Mouse (Mus musculus): ENCODE results near the gene Rbm8a. TPM values are rescaled to one million over a fixed set of nuclear protein-coding genes. Genes with fewer than 3 reads are reported as not detected.
"Not testable (repeated sequence)": the region's sequence is repeated elsewhere in the genome, so short reads cannot be mapped to it uniquely, and the experiment has no call there.

Gene Rbm8a
- total RNA-seq, 2 experiments from 2014 or later, result 67.3 to 77.2 TPM

- DNase-seq (ENCODE audit: low spot score in 2 of 2), result peak in 1 of 2 experiments; percentile 59
These were observed 27.6 kb upstream of the Rbm8a start for GRCm38 (mm10) chr3:96601941-96602703.

DNA sequence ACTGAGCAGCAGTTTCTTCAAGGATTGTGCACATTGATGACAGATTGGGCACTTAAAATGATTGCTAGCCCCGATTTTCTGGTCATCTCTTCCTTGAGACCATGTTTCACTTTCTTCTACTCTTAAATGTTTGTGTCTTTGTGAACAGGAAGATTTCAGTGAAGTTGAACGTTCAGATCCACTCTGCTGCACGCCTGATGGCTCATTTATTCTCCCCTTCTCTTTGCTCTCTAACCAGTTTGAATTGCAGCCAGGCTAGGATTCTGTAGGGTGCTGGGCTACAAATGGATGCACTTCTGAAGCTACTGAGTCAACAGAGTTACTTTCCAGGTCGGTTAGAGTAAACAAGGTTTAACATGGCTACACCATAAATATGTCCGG, 27.0 kb upstream of the Rbm8a start:
- no peak for DNase-seq (ENCODE audit: low spot score in 2 of 2)

DNA sequence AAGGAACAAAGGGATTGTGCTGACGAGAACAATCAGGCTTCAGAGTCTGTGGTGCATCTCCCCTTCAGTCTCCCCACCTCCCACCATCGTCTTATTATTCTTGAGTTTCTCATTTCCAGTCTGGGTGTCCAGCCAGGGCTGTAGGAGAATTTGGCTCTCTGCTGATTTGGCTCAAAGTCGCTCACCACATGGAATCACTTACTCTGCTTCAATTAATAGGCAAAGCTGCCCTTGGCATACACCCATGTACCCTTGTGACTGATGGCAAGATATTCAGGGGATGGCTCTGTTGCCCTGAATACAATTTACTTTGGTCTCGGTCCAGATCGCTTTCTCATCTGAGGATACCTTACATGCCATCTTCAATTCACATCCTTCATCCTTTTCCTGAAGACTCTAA, 26.4 kb upstream of the Rbm8a start:
- no peak for DNase-seq (ENCODE audit: low spot score in 2 of 2)

DNA sequence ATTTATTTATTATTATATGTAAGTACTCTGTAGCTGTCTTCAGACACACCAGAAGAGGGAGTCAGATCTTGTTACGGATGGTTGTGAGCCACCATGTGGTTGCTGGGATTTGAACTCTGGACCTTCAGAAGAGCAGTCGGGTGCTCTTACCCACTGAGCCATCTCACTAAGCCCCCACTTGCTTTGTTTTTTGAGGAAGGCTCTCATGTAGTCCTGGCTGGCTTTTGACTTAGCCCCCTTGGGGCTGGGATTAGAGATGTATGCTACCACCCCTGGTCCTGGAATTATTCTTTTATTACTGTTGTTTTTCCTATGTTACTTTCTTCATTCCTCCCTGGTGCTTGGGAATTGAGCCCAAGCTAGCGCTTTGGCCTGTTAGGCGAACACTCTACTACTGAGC, 23.7 kb upstream of the Rbm8a start:
- DNase-seq (ENCODE audit: low spot score in 2 of 2), result not testable (repeated sequence)

GRCm38 (mm10) chr3:96606618-96607017, 23.1 kb upstream of the Rbm8a start:
- DNase-seq (ENCODE audit: low spot score in 2 of 2), result no peak

GRCm38 (mm10) chr3:96617941-96618340, 11.8 kb upstream of the Rbm8a start:
- no peak for DNase-seq (ENCODE audit: low spot score in 2 of 2)

DNA sequence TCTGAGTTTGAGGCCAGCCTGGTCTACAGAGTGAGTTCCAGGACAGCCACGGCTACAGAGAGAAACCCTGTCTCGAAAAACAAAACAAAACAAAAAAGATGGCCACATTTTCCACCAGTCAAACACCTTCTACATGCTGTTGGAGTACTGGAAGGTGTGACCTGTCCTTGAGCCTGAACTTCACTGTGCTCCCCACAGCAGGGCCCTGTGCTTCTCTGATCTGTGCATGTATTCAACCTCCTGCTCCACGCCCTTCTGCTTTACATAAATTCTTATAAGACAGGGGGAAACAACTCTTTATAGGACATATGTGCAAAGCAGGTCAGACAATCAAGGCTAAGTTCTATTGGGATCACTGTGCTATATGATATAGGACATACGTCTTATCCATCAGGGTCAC, 6.5 kb upstream of the Rbm8a start:
- DNase-seq (ENCODE audit: low spot score in 2 of 2), result no peak

GRCm38 (mm10) chr3:96632058-96632457, 2.3 kb downstream of the Rbm8a start:
- DNase-seq (ENCODE audit: low spot score in 2 of 2), result no peak

- DNase-seq (ENCODE audit: low spot score in 2 of 2), result no peak
These were observed 4.3 kb downstream of the Rbm8a start for GRCm38 (mm10) chr3:96634015-96634414.

- DNase-seq (ENCODE audit: low spot score in 2 of 2), result peak; percentile 82 to 90
These were observed 5.5 kb downstream of the Rbm8a start, which contains the start of the genes Pex11b and Gm42957 for GRCm38 (mm10) chr3:96634928-96635879. Gene Pex11b (plus strand): TSS chr3:96635376. Gene Gm42957 (plus strand): TSS chr3:96635474.

- no peak for DNase-seq (ENCODE audit: low spot score in 2 of 2)
These were observed 6.2 kb downstream of the Rbm8a start for GRCm38 (mm10) chr3:96635906-96636305.

DNA sequence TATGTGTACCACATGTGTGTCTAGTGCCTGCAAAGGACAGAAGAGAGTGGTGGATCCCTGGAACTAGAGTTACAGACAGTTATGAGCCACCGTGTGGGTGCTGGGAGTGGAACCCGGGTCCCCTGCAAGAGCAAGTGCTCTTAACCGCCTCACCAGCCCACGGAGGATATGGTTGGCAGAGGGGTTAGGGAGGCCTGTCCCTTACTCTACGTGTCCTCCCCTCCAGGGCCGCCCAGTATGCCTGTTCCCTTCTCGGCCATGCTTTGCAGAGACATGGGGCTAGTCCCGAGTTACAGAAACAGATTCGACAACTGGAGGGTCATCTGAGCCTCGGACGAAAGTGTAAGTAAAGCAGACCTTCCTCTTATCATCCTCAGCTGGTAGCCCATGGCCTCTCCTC, 6.7 kb downstream of the Rbm8a start:
- DNase-seq (ENCODE audit: low spot score in 2 of 2), result no peak

DNA sequence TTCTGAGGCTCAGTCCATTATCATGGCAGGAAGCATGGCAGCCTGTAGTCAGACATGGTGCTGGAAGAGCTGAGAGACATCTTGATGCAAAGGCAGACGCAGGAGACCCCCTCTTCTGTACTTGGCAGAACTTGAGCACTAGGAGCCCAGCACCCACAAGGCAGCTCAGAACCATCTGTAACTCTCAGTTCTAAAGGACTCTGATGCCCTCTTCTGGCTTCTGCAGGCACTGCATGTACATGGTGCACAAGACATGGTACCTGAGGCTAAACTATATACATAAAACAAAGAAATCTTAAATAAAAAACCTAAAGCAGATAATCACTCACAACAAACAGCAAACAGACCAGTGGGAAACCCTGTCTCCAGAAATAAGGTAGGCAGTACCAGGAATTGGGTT, 9.5 kb downstream of the Rbm8a start:
- peak in 1 of 2 experiments; percentile 48 for DNase-seq (ENCODE audit: low spot score in 2 of 2)

DNA sequence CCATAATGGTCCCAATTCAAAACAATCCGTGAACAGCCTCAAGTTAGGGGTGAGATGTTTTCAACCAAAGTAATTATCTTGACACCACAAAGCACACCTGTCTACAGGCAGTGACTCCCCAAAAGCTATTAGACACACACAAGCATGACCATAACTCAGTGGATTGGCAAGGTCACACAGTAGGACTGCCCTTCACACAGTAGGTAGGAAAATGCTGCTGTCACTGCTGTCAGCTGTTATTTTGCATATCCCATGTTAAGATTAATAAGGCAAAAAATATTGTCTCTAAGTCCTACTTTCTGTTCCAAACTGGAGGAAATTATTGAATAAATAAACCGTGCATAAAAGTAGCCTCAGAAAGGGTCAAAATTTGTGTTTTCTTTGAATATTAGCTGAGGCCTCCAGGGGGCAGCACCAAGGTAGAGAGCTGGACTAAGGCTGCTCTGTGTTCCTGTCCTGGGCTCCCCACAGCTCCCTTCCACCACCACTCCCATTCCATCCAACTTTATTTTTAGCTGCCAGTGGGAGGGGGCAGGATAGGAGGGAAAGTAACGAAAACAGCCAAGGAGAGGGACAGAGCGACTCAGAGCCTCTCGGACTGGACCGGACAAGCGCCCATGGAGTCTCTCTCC, 15.4 kb downstream of the Rbm8a start, which contains the start of gene Itga10:
Gene Itga10, plus strand, starts transcription at position 567 of the 632 bp plus-strand sequence.
- DNase-seq (ENCODE audit: low spot score in 2 of 2), result peak in 1 of 2 experiments; percentile 59

DNA sequence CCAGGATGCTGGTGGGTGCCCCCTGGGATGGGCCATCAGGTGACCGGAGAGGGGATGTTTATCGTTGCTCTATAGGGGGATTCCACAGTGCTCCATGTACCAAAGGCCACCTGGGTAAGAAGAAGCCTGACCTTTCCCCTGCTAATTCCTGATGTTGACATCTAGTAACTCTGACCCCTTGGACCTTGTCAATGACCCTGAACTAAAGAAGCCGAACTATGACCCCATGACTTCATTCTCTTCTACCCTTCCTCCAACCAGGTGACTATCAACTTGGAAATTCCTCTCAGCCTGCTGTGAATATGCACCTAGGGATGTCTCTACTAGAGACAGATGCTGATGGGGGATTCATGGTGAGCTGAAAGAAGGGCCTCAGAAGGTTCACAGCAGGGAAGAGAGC, 17.6 kb downstream of the Rbm8a start:
- no peak for DNase-seq (ENCODE audit: low spot score in 2 of 2)

GRCm38 (mm10) chr3:96660901-96661300, 31.2 kb downstream of the Rbm8a start:
- no peak for DNase-seq (ENCODE audit: low spot score in 2 of 2)

DNA sequence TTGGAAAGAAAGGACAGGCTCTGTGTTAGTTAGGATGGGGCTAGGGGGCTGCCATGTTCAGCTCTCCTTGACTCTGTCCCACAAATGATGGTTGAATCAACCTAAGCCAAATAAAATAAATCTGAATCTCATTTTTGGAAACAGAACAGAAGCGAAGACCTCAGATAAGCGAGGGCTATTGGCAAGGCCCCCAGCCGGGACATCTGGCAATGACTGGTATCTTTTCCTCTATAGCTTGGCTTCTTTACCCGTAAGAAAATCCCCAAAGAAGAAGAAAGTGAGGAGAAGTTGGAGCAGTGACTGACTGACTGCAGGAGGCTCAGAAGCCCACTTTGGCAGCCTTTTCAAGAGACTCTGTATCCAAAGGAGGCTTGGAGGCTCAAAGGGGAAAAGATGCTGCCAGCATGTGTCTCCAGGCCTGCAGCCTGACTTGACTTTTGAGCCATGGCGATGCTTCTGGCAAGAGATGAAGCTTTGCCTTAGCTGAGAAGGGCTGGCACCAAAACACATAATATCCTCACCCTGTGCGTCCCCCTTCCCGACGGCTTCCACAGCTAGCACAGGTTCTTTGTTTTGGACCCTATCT, 33.1 kb downstream of the Rbm8a start:
- DNase-seq (ENCODE audit: low spot score in 2 of 2), result no peak

GRCm38 (mm10) chr3:96663432-96664239, 33.9 kb downstream of the Rbm8a start:
- peak; percentile 61 to 85 for DNase-seq (ENCODE audit: low spot score in 2 of 2)

GRCm38 (mm10) chr3:96665732-96666363, 36.1 kb downstream of the Rbm8a start:
- DNase-seq (ENCODE audit: low spot score in 2 of 2), result not testable (repeated sequence)

GRCm38 (mm10) chr3:96666916-96667315, 37.2 kb downstream of the Rbm8a start:
- DNase-seq (ENCODE audit: low spot score in 2 of 2), result no peak

All from gastrocnemius, postnatal 4 days (tissue).